Mouse (Mus musculus): ENCODE data around the gene Drosha.

The Drosha gene

DNA sequence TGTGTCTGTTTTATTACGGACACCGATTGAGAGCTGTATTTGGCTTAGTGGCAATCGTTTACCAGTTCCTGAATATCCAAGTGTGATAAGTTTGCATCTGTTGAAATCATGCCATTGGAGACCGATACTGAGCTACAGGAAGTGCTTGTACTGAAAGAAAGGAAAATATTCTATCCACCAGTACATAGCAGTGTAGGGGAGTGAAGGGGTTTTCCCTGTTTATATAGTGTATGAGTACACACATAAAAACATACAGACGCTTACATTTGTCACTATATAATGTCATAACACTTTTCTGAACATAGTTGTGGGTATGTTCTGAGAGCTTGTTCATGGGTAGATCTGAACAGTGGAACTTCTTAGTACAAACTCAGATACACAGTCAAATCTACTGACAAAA lies 106.9 kb downstream of the Drosha start:
- no peak for DNase-seq (ENCODE audit: low read depth, low spot score)

DNA sequence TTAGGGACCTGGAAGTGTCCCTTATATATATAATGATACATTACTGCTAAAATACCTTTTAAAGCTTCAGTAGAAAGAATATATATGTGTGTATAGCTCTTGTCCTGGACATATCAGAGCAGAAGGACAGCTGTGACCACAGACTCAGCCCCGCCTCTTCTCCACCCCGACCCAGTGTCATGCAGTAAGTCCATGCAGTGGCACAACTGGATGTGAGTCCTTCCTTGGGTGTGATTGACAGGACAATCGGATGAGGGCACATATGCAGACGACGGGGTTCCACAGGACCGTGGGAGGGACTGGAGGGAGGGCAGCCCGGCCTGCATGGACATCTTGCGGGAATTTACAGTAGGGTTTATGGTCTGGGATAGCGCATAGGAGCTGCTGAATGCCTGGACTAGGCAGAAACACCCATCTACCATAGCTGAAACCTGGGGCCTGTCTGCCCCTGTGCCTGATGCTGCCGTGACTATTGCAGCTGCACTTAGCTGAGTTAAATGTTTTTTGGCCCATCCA lies 111.7 kb downstream of the Drosha start:
- no peak for DNase-seq (ENCODE audit: low read depth, low spot score)

DNA sequence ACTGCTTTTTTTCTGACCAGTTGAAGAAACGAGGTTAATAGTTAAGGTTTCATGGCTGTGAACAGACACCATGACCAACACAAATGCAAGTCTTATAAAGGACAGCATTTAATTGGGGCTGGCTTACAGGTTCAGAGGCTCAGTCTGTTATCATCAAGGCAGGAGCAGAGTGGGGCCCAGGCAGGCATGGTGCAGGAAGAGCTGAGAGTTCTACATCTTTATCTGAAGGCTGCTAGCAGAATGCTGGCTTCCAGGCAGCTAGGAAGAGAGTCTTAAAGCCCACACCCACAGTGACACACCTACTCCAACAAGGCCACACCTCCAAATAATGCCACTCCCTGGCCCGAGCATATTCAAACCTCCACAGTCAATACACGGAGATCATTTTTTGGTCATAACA lies 112.7 kb downstream of the Drosha start:
- DNase-seq (ENCODE audit: low read depth, low spot score) = peak; percentile 30

DNA sequence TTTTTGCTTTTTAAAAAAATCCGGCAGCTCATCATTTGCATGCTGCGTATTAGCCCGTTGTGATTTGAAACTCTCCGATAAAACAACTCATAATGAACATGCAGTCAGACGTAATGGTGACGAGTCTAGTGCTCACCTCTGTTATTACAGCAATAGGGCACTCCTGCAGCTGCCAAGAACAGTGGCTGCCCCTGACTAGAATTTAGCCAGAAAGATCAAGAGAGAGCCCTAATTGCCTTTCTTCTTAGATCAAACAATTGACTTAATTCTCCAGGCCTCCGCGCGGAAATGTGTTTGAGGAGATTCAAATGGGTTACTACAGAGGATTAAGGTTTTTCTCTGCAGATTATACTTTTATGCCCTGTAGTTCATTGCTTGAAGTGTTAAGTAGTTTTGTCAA lies 116.5 kb downstream of the Drosha start:
- no peak for DNase-seq (ENCODE audit: low read depth, low spot score)

DNA sequence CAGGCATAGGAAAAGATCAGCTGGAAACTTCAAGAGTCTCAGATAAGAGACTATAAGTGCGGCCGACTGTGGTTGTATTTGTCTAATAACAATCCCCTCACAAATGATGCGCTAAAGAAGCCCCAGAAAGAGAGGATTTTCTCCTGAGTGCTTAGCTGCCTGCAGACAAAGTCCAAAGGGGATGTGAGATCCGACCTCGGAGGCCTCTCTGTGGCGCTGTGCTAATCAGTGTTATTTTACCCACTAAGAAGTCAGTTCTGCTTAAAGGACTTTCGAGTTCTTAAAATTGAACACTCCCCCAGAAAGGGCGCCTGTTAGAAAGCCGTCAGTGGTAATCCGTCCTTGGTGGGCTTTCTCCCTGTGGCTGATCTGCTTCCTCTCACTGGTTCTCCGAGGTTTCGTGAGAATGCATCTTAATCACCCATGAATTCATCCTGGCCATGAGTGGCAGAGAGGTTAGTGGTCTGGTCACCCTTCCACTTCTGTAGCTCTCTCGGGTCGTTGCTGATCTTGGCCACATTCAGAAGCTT lies 117.1 kb downstream of the Drosha start:
- no peak for DNase-seq (ENCODE audit: low read depth, low spot score)

DNA sequence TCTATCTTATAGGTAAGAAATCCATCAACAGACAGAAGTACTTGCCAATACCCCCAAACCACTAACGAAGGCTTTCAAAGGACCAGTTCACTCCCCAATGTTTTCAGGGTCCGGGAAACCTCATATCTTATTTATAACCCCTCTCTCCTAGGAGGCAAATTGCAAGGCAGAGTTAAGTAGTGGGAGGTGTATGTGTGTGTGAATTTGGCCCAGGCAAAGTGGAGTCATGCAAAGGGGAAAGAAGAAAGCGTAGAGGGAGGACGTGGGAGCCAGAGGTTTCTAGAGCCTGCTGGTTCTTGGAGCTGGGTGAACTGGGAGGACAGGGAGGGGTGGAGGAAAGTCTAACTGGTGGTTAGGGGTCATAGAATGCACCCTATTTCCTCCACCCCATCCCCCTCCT lies 117.8 kb downstream of the Drosha start:
- DNase-seq (ENCODE audit: low read depth, low spot score) = no peak

DNA sequence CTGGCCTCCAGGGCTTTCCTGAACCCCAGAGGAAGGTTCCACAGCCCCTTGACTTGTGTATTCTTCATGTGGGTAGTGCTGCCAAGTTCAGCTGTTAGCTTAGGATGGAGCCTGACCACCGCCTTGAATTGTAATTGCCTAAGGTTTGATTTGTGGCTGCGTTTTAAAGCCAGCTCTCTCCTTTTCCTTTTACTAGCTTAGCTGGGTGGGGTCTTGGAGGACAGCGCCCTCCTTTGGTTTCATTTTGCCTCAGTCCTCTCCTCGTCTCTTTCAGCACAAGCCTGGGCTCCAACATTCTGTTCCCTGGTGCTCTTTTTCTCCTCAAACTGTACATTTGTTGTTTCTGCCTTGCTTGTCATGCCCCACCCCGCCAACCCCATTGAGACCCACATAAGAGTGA lies 133.4 kb downstream of the Drosha start:
- DNase-seq (ENCODE audit: low read depth, low spot score) = no peak

DNA sequence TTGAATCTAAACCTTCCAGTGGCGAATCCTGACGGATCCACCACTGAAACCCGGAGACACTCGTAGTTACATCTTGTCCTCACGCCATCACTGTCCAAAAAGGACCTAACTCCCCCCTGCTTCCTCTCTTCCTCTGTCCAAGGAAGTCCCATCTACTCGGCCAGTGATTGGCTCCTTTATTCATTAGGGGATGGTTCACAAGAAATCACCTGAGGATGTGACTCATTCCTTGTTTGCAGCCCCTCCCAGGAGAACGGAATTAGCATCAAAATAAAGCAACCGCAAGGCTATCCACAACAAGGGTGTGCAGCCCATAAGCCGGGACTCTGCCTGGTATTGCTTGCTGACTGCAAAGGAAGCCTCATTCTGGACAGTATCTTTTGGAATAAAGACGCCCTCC lies 137.6 kb downstream of the Drosha start:
- DNase-seq (ENCODE audit: low read depth, low spot score) = no peak

DNA sequence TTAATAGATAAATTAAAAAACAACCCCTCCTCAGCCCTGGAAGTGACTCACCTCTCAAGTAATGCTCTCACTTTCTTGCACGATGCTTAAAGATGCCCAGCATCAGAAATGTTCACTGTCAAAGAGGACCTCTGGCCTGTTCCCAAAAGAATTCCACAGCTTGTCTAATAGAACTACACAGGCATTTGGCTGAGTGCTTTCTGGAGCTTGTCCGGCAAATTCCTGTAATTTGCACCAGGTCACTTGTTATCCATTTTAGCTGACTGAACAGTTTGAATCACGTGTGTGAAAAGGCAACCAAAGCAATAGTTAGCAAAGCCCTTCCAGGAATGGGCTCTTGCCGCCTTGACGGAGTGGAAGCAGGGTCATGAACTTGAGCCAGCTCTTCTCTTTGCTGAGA lies 140.6 kb downstream of the Drosha start:
- DNase-seq (ENCODE audit: low read depth, low spot score) = no peak

DNA sequence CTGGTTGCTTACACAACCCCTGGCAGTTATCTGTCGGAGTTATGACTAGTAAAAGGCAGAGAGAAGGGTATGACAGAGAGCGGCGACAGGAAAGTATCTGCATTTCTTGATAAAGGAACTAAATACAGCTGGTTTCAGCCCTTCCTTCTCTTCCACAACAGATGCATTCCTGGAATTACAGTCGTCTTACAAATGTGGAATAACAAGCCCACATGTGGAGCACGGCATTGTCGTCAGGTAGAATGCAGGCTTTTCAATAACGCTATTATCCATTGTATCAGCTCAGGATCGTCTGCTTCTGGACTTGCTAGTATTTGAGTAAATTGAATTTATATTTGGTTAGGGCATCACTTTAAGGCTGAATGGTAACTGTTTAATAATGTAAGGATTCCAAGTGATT lies 144.2 kb downstream of the Drosha start:
- no peak for DNase-seq (ENCODE audit: low read depth, low spot score)

DNA sequence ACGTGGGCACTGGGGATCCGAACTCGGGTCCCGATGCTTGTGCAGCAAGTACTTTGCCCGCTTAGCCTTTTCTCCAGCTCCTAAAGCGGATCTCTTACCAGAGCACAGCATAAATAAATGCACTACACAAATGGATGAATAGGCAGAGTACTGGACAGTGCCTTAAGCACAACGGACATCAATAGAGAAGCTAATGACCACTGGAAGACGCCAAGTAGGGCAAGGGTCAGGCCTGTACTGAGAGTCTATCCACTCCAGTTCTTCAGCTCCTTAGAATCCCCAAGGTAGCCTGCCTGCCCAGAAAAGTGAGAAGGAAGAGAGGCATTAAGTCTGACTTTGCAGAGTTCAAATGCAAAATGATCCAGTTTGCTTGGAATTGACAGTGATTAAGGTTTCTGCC lies 147.8 kb downstream of the Drosha start:
- DNase-seq (ENCODE audit: low read depth, low spot score) = no peak

All from c-Kit-negative CD71-positive TER-119-positive erythroid progenitor cells, embryonic 14.5 days (primary cell).